ENCODE assay signal across 1 mouse cellular context in genomic region chr13:100774704-100775103, GRCm38 (mm10).
A peak's percentile ranks its signal among the peaks of the same experiment; 100 is the strongest.
TF ChIP-seq lines count a peak whose summit lies in the region.

No protein-coding gene starts in this region.

TF ChIP-seq in MEL, 35 proteins besides CTCF, POLR2A, EP300 and RAD21 (continued from another document):
- TF ChIP-seq ZC3H11A (IDR thresholded peaks at IDR 0.05; ENCODE audit: low read depth, low read length), result no peak
- no peak for TF ChIP-seq ZNF384 (IDR thresholded peaks at IDR 0.05; ENCODE audit: low read depth, low read length)
- 0 out of 2 replicates have a peak, but pooled peaks have one; percentile 28 for TF ChIP-seq MYC (IDR thresholded peaks at IDR 0.05; ENCODE audit: low read depth, low read length)
- no peak for TF ChIP-seq ZMIZ1 (IDR thresholded peaks at IDR 0.05; ENCODE audit: low read depth, low read length)
- 0 out of 4 replicates have a peak, but pooled peaks of 1 of the 2 experiments have one; percentile 15 for TF ChIP-seq USF2 (IDR thresholded peaks at IDR 0.05; ENCODE audit: borderline replicate concordance in 1 of 2, insufficient read depth in 1 of 2, low read depth in 1 of 2, low read length in 2 of 2)
- TF ChIP-seq TCF12 (IDR thresholded peaks at IDR 0.05; ENCODE audit: low read depth, low read length), result no peak
- TF ChIP-seq GABPA (IDR thresholded peaks at IDR 0.05; ENCODE audit: low read depth, low read length), result no peak
- TF ChIP-seq ZKSCAN1 (IDR thresholded peaks at IDR 0.05; ENCODE audit: low read depth, low read length), result no peak
- no peak for TF ChIP-seq GATA1 (IDR thresholded peaks at IDR 0.05; ENCODE audit: low read depth, low read length)
- TF ChIP-seq BHLHE40 (IDR thresholded peaks at IDR 0.05; ENCODE audit: borderline replicate concordance, low read depth, low read length), result no peak
- TF ChIP-seq NRF1 (IDR thresholded peaks at IDR 0.05; ENCODE audit: insufficient read depth, low read depth, low read length, poor library complexity, severe bottlenecking), result no peak
- no peak for TF ChIP-seq CHD1 (IDR thresholded peaks at IDR 0.05; ENCODE audit: low read depth, low read length)
- TF ChIP-seq MAZ (IDR thresholded peaks at IDR 0.05; ENCODE audit: low read depth, low read length), result no peak
- no peak for TF ChIP-seq HCFC1 (IDR thresholded peaks at IDR 0.05; ENCODE audit: low read depth, low read length)
